Mouse (Mus musculus) midbrain, embryonic 15.5 days (tissue): Measurements from ENCODE around the gene Xpnpep1. TPM values are rescaled to one million over a fixed set of nuclear protein-coding genes. Genes with fewer than 3 reads are reported as not detected.

Experiments used
- ATAC-seq: fragments of 200-750 bp; cut with Nextera tagmentation; replicated peaks from 2 replicates; pipeline ENCODE4 v1.8.0; 2017; ENCODE audit warnings: moderate TSS enrichment
- H3K27ac ChIP-seq: fragments of 300-500 bp; sonication (generic); 2 replicates; pipeline ENCODE4 v1.5.1; 2015; ENCODE audit warnings: mild to moderate bottlenecking, inconsistent platforms
- H3K27me3 ChIP-seq: fragments of 300-500 bp; sonication (generic); replicated peaks from 2 replicates; pipeline ENCODE4 v1.6.1; 2015; ENCODE audit warnings: inconsistent platforms
- H3K36me3 ChIP-seq: fragments of 300-500 bp; sonication (generic); replicated peaks from 2 replicates; pipeline ENCODE4 v1.6.1; 2015; ENCODE audit warnings: inconsistent platforms
- H3K4me1 ChIP-seq: fragments of 300-500 bp; sonication (generic); 2 replicates; pipeline ENCODE4 v1.6.1; 2015; ENCODE audit warnings: inconsistent platforms
- H3K4me2 ChIP-seq: fragments of 300-500 bp; sonication (generic); 2 replicates; pipeline ENCODE4 v1.6.1; 2015; ENCODE audit warnings: inconsistent platforms, mild to moderate bottlenecking, moderate library complexity
- H3K4me3 ChIP-seq: fragments of 300-500 bp; sonication (generic); 2 replicates; pipeline ENCODE4 v1.5.1; 2015; ENCODE audit warnings: mild to moderate bottlenecking, inconsistent platforms
- H3K9ac ChIP-seq: fragments of 300-500 bp; sonication (generic); 2 replicates; pipeline ENCODE4 v1.6.1; 2015; ENCODE audit warnings: mild to moderate bottlenecking, inconsistent platforms
- H3K9me3 ChIP-seq: fragments of 300-500 bp; sonication (generic); 2 replicates; pipeline ENCODE4 v1.6.1; 2016; ENCODE audit warnings: inconsistent platforms
- WGBS: fragments of 180-500 bp; shearing (Covaris S2); methylation state at CpG from one replicate; pipeline ENCODE4 v1.1.7; 2015; ENCODE audit warnings: mixed read lengths; 5-methylcytosine and 5-hydroxymethylcytosine counted together
- microRNA-seq: library from miRNA; unstranded; fragments of <30 nt; microRNA quantifications from one replicate; pipeline ENCODE4, GENCODE M21; 2016
- polyA plus RNA-seq: library from polyadenylated mRNA; unstranded; fragments of >200 nt; fragmentation: Nextera tagmentation; extraction: Ambion mirVana; gene quantifications from 2 replicates; pipeline ENCODE4 v1.2.1, GENCODE M21; 2015

The Xpnpep1 gene
- polyA plus RNA-seq, 1 experiment from 2014 or later, result 125 TPM

GRCm38 (mm10) chr19:52891807-52892442 is 148.1 kb downstream of the Xpnpep1 start:
- H3K27ac ChIP-seq, result no peak overlapping the region
- H3K27me3 ChIP-seq, result no peaks in the 10 kb centered on the region
- no peak for ATAC-seq
- no peak overlapping the region for H3K4me3 ChIP-seq
- no peak overlapping the region for H3K9ac ChIP-seq
- H3K9me3 ChIP-seq, result no peaks in the 10 kb centered on the region
- no peaks in the 10 kb centered on the region for H3K36me3 ChIP-seq
- WGBS, result 67% methylated on average over 5 of the region's 5 CpGs
- H3K4me1 ChIP-seq, result no peaks in the 10 kb centered on the region
- H3K4me2 ChIP-seq, result no peak overlapping the region

Small RNA genes within 50 kb of the gene (microRNA-seq; reads per million reads assigned to microRNA genes)
- not detected for gene Mir6407

Other genes starting within 250 kb of the Xpnpep1 start
- gene Add3, start 100.2 kb upstream of the Xpnpep1 start, polyA plus RNA-seq, result 30.2 and 33.6 TPM in 2 replicates